Mouse (Mus musculus) erythroblast, embryonic 14.5 days (primary cell): ENCODE results near the gene Rnf157.

Source experiments
- GATA1 ChIP-seq: IDR thresholded peaks from 2 replicates; pipeline ENCODE4 v1.6.1; 2012; ENCODE audit warnings: low read length, inconsistent platforms, mixed read lengths
- TAL1 ChIP-seq: IDR thresholded peaks from 3 replicates; pipeline ENCODE4 v1.6.1; 2012; ENCODE audit warnings: low read length, inconsistent platforms, mixed read lengths

DNA sequence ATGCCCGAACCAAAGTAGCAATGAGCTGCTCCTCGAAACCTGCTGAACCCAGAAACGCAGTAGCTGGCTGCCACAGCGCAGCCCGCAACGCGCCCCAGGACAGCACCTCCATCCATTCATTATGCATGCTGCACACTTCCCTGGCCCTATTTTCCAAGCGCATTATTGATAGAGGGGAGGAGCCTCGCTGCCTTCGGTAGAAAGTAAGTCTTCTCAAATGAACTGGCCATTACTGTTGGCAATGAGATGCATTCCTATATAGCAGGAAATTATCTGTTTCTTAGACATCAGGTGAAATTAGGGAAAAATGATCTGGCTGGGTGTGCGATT is 14.5 kb downstream of the Rnf157 start:
- TF ChIP-seq GATA1: no peak
- TF ChIP-seq TAL1: no peak
